13 mouse cellular contexts compared by ENCODE assay signal in genomic region chr6:5102741-5103140, GRCm38 (mm10).
DNase-seq lines count a peak whose midpoint lies in the region; ATAC-seq and TF ChIP-seq lines count a peak whose summit lies in the region.
"Had no signal": no experiment of that assay in that cellular context is flagged by ENCODE, and none has a peak within 500 bp of the region (broad histone marks: within the 10 kb centered on the region; RNA-seq: fewer than 3 reads in every experiment).

No protein-coding gene starts in this region.

- H3K4me1 ChIP-seq in lung, embryonic 14.5 days (ENCODE audit: insufficient read depth), result 0 out of 2 replicates have a peak, but pooled peaks cover 6% of the 10 kb centered on the region
- H3K4me1 ChIP-seq in hindbrain, embryonic 14.5 days (replicated peaks; ENCODE audit: control insufficient read depth, insufficient read depth, low read length), result no peaks in the 10 kb centered on the region
- H3K4me1 ChIP-seq in neural tube, embryonic 13.5 days (replicated peaks), result peaks cover 5% of the 10 kb centered on the region
- no peaks in the 10 kb centered on the region; the same call in 1 of the 2 replicates for H3K4me1 ChIP-seq in lung, adult 2 months (ENCODE audit: control insufficient read depth, insufficient read depth, low read length)

- no peaks in the 10 kb centered on the region for H3K36me3 ChIP-seq in lung, embryonic 14.5 days (ENCODE audit: insufficient read depth)
- H3K36me3 ChIP-seq in hindbrain, embryonic 14.5 days (replicated peaks; ENCODE audit: control insufficient read depth, insufficient read depth), result no peaks in the 10 kb centered on the region
- no peaks in the 10 kb centered on the region for H3K36me3 ChIP-seq in neural tube, embryonic 13.5 days
- H3K36me3 ChIP-seq: G1E had no signal

- ATAC-seq in lung, embryonic 14.5 days (ENCODE audit: insufficient read depth), result no peak
- ATAC-seq in hindbrain, embryonic 14.5 days (ENCODE audit: low FRiP score), result peak; percentile 84
- ATAC-seq in neural tube, embryonic 13.5 days (ENCODE audit: low read depth), result peak; percentile 79

- no peak overlapping the region for H3K27ac ChIP-seq in lung, embryonic 14.5 days (ENCODE audit: low read depth)
- no peak overlapping the region for H3K27ac ChIP-seq in hindbrain, embryonic 14.5 days
- no peak overlapping the region for H3K27ac ChIP-seq in neural tube, embryonic 13.5 days (replicated peaks)
- H3K27ac ChIP-seq: heart, embryonic 13.5 days; stomach, postnatal 0 days had no signal

- H3K9ac ChIP-seq in lung, embryonic 14.5 days, result no peak overlapping the region
- H3K9ac ChIP-seq in hindbrain, embryonic 14.5 days, result no peak overlapping the region
- no peak overlapping the region for H3K9ac ChIP-seq in neural tube, embryonic 13.5 days
- H3K9ac ChIP-seq: heart, embryonic 13.5 days had no signal

- no peaks in the 10 kb centered on the region for H3K27me3 ChIP-seq in lung, embryonic 14.5 days (ENCODE audit: insufficient read depth, low read length)
- no peaks in the 10 kb centered on the region for H3K27me3 ChIP-seq in hindbrain, embryonic 14.5 days (ENCODE audit: control insufficient read depth, insufficient read depth, low read length)
- H3K27me3 ChIP-seq in neural tube, embryonic 13.5 days, result no peaks in the 10 kb centered on the region
- H3K27me3 ChIP-seq: heart, embryonic 13.5 days had no signal

- TF ChIP-seq POLR2A in lung, adult 2 months (IDR thresholded peaks at IDR 0.05; ENCODE audit: borderline replicate concordance, extremely low read depth, low read depth, low read length), result no peak

- DNase-seq in cerebellum, postnatal 14 days, result peak; percentile 81
- no peak for DNase-seq in cerebellum, adult 9-11 months
- peak; percentile 45 for DNase-seq in lung, embryonic 14.5 days
- DNase-seq in lung, postnatal 4 days, result no peak
- no peak for DNase-seq in hindbrain, embryonic 14.5 days (ENCODE audit: low spot score)
- no peak for DNase-seq in lung, adult 2 months
- DNase-seq in T-cell, adult 2 months (ENCODE audit: low spot score), result no peak
- DNase-seq: lung, postnatal 36 days had no signal

- H3K4me3 ChIP-seq in lung, embryonic 14.5 days (ENCODE audit: low read depth, low read length), result no peak overlapping the region
- no peak overlapping the region for H3K4me3 ChIP-seq in hindbrain, embryonic 14.5 days (replicated peaks; ENCODE audit: low read length)
- no peak overlapping the region for H3K4me3 ChIP-seq in neural tube, embryonic 13.5 days
- no peak overlapping the region for H3K4me3 ChIP-seq in lung, adult 2 months (replicated peaks; ENCODE audit: extremely low read depth, low read depth, low read length)
- H3K4me3 ChIP-seq: heart, embryonic 13.5 days had no signal

- H3K4me2 ChIP-seq in lung, embryonic 14.5 days, result no peak overlapping the region
- no peak overlapping the region for H3K4me2 ChIP-seq in hindbrain, embryonic 14.5 days (replicated peaks)
- no peak overlapping the region for H3K4me2 ChIP-seq in neural tube, embryonic 13.5 days
- H3K4me2 ChIP-seq: heart, embryonic 13.5 days; liver, embryonic 11.5 days had no signal

- no peaks in the 10 kb centered on the region for H3K9me3 ChIP-seq in lung, embryonic 14.5 days (ENCODE audit: low read depth, low read length)
- no peaks in the 10 kb centered on the region for H3K9me3 ChIP-seq in hindbrain, embryonic 14.5 days (ENCODE audit: control insufficient read depth, low read length)
- no peaks in the 10 kb centered on the region for H3K9me3 ChIP-seq in neural tube, embryonic 13.5 days
- H3K9me3 ChIP-seq: G1E; heart, embryonic 13.5 days had no signal

- TF ChIP-seq CTCF in lung, embryonic 14.5 days (IDR thresholded peaks at IDR 0.05; ENCODE audit: low read depth), result no peak
- TF ChIP-seq CTCF in lung, adult 2 months (IDR thresholded peaks at IDR 0.05; ENCODE audit: insufficient read depth, low read length), result no peak

- WGBS in lung, embryonic 14.5 days, result 31% methylated on average over 2 of the region's 2 CpGs
- 23% methylated on average over 2 of the region's 2 CpGs for WGBS in hindbrain, embryonic 14.5 days
- 19% methylated on average over 2 of the region's 2 CpGs for WGBS in neural tube, embryonic 13.5 days
- 49% methylated on average over 2 of the region's 2 CpGs for WGBS in lung, adult 2 months

Comparison
In these comparisons a context has a peak if more than half of its experiments do, and no peak if none do; other contexts are left out.
1. DNase-seq: peak in cerebellum, postnatal 14 days (2 of 2) and lung, embryonic 14.5 days (single experiment); none in cerebellum, adult 9-11 months (single experiment), lung, postnatal 4 days (0 of 2), hindbrain, embryonic 14.5 days (single experiment), lung, adult 2 months (single experiment) and T-cell, adult 2 months (single experiment).